Mouse (Mus musculus) testis, postnatal 14 days (tissue): ENCODE measurements around the gene Parp8.

Experiments used
- DNase-seq: peaks from one replicate; pipeline ENCODE4 v3.0.0; 2021; ENCODE audit warnings: low spot score

The Parp8 gene

DNA sequence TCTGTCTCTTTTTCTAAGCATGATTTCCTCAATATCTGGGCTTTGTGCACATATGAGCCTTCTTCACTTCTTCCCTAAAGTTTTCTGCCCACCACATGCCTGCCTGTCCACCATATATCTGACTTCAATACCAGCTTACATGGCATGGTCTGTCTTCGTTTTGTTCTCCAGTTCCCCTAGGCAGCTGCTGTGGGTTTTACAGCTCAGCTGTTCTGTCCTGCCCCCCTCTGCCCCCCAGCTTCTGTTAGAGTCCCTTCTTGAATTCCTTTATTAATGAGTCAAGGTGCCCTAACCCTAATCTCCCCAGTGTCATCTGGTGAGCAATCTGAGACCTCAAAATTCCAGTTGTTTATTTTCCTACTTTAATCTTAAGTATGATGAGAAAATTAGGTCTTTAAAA is 155.1 kb downstream of the Parp8 start:
- no peak for DNase-seq

DNA sequence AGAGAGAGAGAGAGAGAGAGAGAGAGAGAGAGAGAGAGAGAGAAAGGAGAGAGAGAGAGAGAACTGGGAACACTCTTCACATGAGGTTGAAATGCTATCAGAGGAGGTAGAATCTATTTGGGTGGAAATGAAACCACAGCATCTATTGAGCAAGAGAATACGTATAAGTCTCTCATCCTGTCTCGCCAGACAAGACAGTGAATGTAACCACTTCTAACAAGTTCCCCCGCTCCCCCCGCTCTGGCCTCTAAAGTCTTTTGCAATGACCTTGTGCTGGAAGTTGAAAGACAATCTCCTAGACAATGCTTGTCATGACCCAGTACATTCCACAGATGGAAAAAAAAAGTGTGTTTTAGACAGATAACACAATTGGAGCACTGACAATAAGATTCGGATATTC is 181.4 kb downstream of the Parp8 start:
- no peak for DNase-seq

DNA sequence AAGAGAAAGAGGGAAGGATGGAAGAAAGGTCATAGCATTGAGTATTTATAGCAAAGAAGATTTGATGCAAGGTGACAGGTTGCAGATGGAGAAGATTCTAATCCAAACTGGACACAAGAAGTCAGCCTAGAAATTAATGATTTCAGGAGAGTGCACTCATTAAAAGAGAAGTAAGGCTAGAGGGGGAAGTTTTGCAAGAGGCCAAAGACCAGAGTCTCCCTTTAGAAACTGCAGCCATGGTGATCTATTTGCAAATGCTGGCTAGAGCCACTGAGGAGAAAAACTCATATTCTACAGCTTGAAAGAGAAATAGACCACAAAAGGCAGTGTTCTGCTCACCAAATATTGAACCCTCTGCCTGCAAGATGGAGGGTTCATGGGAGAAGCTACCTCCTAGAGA is 194.4 kb downstream of the Parp8 start:
- DNase-seq = no peak

DNA sequence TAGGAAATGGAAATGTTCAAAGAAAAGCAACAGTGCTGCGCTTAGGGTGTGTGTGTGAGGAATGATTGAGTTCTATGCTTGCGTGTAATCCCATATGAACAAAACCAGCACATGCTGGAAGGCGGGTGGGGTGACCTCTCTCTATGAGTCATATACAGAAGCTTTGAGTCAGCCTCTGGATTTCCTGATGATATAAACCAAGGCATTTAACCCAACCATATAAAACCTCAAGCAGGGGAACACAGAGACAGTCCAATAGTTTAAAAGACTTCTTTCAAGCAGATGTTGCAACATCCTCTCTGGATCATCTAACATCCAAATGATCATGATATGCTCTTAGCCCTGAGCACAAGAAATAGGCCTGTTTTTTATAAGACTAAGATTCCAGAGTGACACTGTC is 196.3 kb downstream of the Parp8 start:
- no peak for DNase-seq

DNA sequence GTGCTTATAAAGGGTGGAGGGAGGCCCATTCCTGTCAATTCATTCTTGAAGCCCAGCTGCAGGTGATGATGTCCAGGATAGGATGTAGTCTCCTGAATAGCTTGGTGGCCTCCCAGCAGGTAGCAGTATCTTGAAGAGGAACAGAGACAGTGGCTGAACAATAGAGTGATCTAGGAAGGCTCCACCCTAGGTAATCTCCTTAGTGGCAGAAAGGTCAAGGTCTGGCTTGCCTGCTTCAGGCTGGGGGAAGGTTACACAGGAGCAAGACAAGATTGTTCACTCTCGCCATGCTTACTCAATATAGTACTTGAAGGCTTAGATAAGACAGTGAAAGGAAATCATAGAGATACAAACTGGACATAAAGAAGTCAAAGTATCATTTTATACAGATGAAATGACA is 213.9 kb downstream of the Parp8 start:
- DNase-seq = no peak
